Mouse (Mus musculus) heart, embryonic 13.5 days (tissue): ENCODE data around the gene Zfp866. TPM values are rescaled to one million over a fixed set of nuclear protein-coding genes. Genes with fewer than 3 reads are reported as not detected.

Experiments
- ATAC-seq: fragments of 200-750 bp; cut with Nextera tagmentation; 2 replicates; pipeline ENCODE4 v1.8.0; 2017; ENCODE audit warnings: moderate TSS enrichment; ENCODE audit not compliant: insufficient number of reproducible peaks, low FRiP score, low TSS enrichment; ENCODE audit errors: extremely low read depth
- H3K27ac ChIP-seq: fragments of 300-500 bp; sonication (generic); replicated peaks from 2 replicates; pipeline ENCODE4 v1.5.1; 2015; ENCODE audit warnings: moderate library complexity, mild to moderate bottlenecking, inconsistent platforms
- H3K27me3 ChIP-seq: fragments of 300-500 bp; sonication (generic); replicated peaks from 2 replicates; pipeline ENCODE4 v1.6.1; 2015; ENCODE audit warnings: mild to moderate bottlenecking, inconsistent platforms
- H3K36me3 ChIP-seq: fragments of 300-500 bp; sonication (generic); 2 replicates; pipeline ENCODE4 v1.6.1; 2015; ENCODE audit warnings: mild to moderate bottlenecking, inconsistent platforms
- H3K4me1 ChIP-seq: fragments of 300-500 bp; sonication (generic); 2 replicates; pipeline ENCODE4 v1.6.1; 2015; ENCODE audit warnings: inconsistent platforms
- H3K4me2 ChIP-seq: fragments of 300-500 bp; sonication (generic); 2 replicates; pipeline ENCODE4 v1.6.1; 2015; ENCODE audit warnings: inconsistent platforms, mild to moderate bottlenecking, moderate library complexity
- H3K4me3 ChIP-seq: fragments of 300-500 bp; sonication (generic); 2 replicates; pipeline ENCODE4 v1.5.1; 2015; ENCODE audit warnings: moderate library complexity, mild to moderate bottlenecking, inconsistent platforms
- H3K9ac ChIP-seq: fragments of 300-500 bp; sonication (generic); 2 replicates; pipeline ENCODE4 v1.6.1; 2015; ENCODE audit warnings: inconsistent platforms, mild to moderate bottlenecking, moderate library complexity
- H3K9me3 ChIP-seq: fragments of 300-500 bp; sonication (generic); 2 replicates; pipeline ENCODE4 v1.6.1; 2016; ENCODE audit warnings: inconsistent platforms
- WGBS: fragments of 180-500 bp; shearing (Covaris S2); methylation state at CpG from one replicate; pipeline ENCODE4 v1.1.7; 2015; ENCODE audit warnings: mixed read lengths; 5-methylcytosine and 5-hydroxymethylcytosine counted together
- polyA plus RNA-seq: library from polyadenylated mRNA; unstranded; fragments of >200 nt; fragmentation: Nextera tagmentation; extraction: Ambion mirVana; gene quantifications from 2 replicates; pipeline ENCODE4 v1.2.1, GENCODE M21; 2015

Gene Zfp866
- 15.1 and 16.6 TPM in 2 replicates for polyA plus RNA-seq

DNA sequence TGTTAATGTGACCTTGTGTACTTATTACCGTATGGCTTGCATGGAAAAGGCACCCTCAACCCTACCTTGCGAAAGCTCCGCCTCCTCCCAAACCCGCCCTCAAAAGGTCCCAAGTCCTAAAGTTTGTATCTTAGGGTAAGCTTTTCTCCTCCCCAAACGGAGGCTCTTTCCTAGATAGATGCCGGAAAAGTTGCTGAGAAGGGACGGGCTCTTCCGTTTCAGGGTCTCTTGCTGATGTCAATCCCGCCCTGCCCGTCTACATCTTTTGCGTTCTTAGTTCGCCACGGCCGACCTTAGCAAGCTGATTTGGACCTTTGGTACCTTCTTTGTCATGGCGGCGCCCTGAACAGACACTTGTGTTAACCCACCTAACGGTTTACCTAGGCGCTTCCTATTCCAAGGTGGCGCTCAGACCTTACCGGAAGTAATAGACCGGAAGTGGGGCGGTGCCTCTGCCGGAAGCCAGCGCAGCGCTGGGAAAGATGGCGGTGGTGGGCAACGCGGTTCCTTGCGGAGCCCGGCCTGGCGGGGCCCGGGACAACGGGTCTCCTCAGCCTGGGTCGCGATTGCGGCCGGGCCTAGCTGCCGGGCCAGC lies at the start of gene Zfp866, which contains the start of gene Atp13a1:
Zfp866 (minus strand) TSS at position 406 of the 595 bp plus-strand sequence.
Atp13a1 (plus strand) TSS at position 391 of the 595 bp plus-strand sequence.
- no peaks in the 10 kb centered on the region for H3K27me3 ChIP-seq
- H3K9me3 ChIP-seq: no peaks in the 10 kb centered on the region
- H3K4me2 ChIP-seq: peak within 1 kb of the TSS; percentile 88
- H3K36me3 ChIP-seq: peaks cover 28% of the 10 kb centered on the region
- peak within 1 kb of the TSS; percentile 98 for H3K9ac ChIP-seq
- peak within 1 kb of the TSS; percentile 91 for H3K27ac ChIP-seq
- peak; percentile 77; the same call in 1 of the 2 replicates for ATAC-seq
- WGBS: under 1% methylated on average over 38 of the region's 38 CpGs
- H3K4me3 ChIP-seq: peak within 1 kb of the TSS; percentile 100
- peaks cover 25% of the 10 kb centered on the region for H3K4me1 ChIP-seq

DNA sequence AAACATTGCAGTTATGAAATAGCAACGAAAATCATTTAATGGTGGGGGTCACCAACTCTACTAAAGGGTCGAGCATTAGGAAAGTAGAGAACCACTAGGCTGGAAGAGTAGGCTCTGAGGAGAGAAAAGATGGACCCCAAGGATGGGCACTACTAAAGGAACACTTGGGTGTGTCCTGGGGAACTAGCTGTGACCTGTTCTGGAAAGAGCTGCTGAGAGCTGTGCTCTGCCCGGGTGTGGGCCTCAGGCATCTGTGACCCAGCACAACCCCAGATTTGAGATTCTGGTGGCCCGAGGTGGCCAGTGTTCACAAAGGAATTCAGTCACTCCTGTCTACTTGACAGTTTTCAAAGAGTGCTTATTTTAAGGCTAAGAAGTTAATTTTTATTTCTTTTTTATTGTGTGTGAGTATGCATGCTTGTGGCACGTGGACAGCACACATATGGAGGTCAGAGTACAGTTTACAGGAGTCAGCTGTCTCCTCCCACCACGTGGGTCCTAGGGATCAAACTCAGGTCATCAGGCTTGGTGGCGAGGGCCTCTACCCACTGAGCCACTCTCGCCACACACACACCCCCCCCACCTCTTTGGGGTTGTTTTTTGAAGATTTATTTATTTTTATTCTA lies 46.2 kb upstream of the Zfp866 start:
- Histone ChIP-seq H3K27me3 (peaks cover 10% of the 10 kb centered on the region), H3K9me3 (no peaks in the 10 kb centered on the region), H3K4me2 (no peak overlapping the region), H3K9ac (no peak overlapping the region), H3K4me1 (peaks cover 7% of the 10 kb centered on the region), H3K4me3 (no peak overlapping the region), H3K36me3 (no peaks in the 10 kb centered on the region), H3K27ac (no peak overlapping the region)
- WGBS: 60% methylated on average over 8 of the region's 8 CpGs
- no peak for ATAC-seq

DNA sequence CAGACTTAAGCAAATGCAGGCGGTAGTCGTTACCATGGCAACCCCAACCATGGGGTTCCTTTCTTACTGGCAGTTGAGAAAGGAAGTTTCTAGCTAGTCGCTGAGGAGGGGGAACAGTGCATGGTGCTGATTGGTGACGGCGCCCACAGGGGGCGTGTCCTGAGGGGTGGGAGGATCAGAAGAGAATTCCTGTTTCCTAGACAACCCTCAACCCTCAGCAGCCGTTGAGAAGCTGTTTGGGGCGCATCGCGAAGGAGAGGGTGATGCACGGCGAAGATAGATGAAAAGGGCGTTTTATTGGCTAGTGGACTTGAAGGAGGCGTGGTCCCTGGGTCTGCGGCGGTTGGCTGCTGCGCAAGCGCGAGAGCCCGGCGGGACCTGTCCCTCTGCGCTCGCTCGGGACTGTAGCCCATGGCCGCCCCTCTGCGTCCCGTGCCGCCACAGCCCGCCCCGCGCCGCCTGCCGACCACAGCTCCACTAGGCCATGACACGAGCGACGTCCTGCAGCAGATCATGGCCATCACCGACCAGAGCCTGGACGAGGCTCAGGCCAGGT lies 41.4 kb upstream of the Zfp866 start, which contains the start of gene Pbx4:
Pbx4 (plus strand) TSS at position 194 of the 556 bp plus-strand sequence.
- WGBS: under 1% methylated on average over 38 of the region's 38 CpGs
- Histone ChIP-seq H3K9ac (peak within 1 kb of the TSS; percentile 82), H3K4me3 (peak within 1 kb of the TSS; percentile 63), H3K4me2 (peak within 1 kb of the TSS; percentile 92), H3K36me3 (0 out of 2 replicates have a peak, but pooled peaks cover 6% of the 10 kb centered on the region), H3K9me3 (no peaks in the 10 kb centered on the region), H3K4me1 (peaks cover 20% of the 10 kb centered on the region), H3K27ac (0 out of 2 replicates have a peak within 1 kb of the TSS, but pooled peaks have one; percentile 17), H3K27me3 (peaks cover 10% of the 10 kb centered on the region)
- peak; percentile 79 for ATAC-seq

DNA sequence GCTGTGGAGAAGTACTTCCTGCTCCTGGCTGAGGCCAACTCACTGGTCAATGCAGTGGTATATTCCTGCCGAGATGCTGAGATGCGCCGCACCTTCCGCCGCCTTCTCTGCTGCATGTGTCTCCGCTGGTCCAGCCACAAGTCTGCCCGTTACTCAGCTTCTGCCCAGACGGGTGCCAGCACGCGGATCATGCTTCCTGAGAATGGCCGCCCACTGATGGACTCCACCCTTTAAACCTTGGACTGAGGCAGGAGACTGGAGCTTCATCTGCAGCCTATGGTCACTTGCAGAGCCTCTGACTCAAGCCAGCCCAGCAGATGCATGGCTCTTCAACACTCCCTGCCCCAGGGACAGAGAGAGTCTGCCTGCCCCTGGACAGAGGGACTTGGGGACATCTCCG lies 35.4 kb upstream of the Zfp866 start:
- Histone ChIP-seq H3K4me1 (peaks cover 31% of the 10 kb centered on the region), H3K36me3 (peaks cover 19% of the 10 kb centered on the region), H3K4me3 (no peak overlapping the region), H3K27ac (no peak overlapping the region), H3K9me3 (no peaks in the 10 kb centered on the region), H3K4me2 (no peak overlapping the region), H3K9ac (no peak overlapping the region), H3K27me3 (no peaks in the 10 kb centered on the region)
- 85% methylated on average over 12 of the region's 12 CpGs for WGBS
- no peak for ATAC-seq

DNA sequence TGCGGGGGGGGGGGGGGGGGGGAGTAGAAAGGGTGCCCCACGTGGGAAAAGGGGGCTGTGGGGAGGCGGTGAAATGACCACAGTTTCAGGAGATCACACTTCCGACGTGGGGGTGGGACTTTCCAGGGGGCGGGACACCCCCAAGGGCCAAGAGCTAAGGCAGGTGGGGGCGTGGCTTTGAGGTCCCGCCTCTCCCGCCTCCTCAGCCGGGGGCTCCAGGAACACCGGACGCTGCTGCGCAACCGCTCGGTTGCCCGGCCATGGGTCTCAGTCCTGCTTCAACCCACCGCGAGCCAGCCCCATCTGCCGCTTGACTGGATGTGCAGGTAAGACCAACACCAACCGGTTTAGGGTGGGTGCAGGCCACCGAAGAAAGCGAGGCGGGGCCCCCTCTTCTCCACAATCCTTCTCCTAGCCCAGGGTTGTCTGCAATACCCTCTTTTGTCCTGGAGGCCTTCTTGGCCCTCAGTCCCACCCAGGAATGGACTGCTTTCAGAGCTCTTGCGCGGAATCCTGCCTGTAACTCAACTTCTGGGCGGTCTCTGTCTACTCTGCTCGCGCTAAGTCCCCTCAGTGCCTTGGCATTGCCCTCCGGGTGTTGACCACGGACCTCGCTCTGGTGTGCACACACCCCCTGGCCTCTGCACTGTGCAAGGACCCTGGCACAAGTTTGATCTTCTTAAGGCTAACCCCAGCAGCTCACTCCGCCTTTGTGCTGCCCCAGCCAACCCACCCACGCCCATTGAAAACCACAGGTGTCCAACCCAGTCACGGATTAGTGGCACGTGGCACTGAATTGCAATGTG lies 31.6 kb upstream of the Zfp866 start, which contains the start of gene Lpar2:
Lpar2 (plus strand) TSS at position 44 of the 806 bp plus-strand sequence.
- WGBS: 5% methylated on average over 32 of the region's 35 CpGs
- no peaks in the 10 kb centered on the region for H3K9me3 ChIP-seq
- H3K4me1 ChIP-seq: peaks cover 24% of the 10 kb centered on the region
- H3K36me3 ChIP-seq: peaks cover 29% of the 10 kb centered on the region
- ATAC-seq: peak; percentile 64
- peak within 1 kb of the TSS; percentile 59 for H3K27ac ChIP-seq
- H3K9ac ChIP-seq: peak within 1 kb of the TSS; percentile 83
- peak within 1 kb of the TSS; percentile 69 for H3K4me3 ChIP-seq
- H3K4me2 ChIP-seq: peak within 1 kb of the TSS; percentile 88
- H3K27me3 ChIP-seq: no peaks in the 10 kb centered on the region

DNA sequence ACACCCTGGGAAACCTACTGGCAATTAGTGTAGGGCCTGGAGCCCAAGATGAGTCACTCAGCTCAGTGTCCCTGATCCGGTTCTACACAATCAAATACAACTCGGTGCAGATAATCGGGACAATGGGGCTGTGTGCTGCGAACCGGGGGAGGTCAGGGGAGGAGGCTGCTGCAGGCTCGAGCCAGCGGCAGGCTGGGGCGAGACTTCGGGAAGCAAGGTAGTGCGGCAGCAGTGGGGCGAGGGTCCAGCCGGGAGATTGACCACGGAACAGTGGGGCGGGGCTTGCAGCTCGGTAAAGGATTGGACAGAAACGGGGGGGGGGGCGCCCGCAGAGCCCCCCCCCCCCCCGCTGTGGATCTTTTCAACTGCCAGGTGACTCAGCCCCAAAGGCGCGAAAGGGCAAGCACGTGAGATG lies 31.0 kb upstream of the Zfp866 start:
- Histone ChIP-seq H3K9me3 (no peaks in the 10 kb centered on the region), H3K36me3 (peaks cover 35% of the 10 kb centered on the region), H3K9ac (peak overlapping the region; percentile 83), H3K4me2 (peak overlapping the region; percentile 88), H3K27ac (0 out of 2 replicates have a peak overlapping the region, but pooled peaks have one; percentile 20), H3K4me3 (peak overlapping the region; percentile 69), H3K4me1 (peaks cover 18% of the 10 kb centered on the region), H3K27me3 (no peaks in the 10 kb centered on the region)
- ATAC-seq: no peak
- 2% methylated on average over 16 of the region's 22 CpGs for WGBS

DNA sequence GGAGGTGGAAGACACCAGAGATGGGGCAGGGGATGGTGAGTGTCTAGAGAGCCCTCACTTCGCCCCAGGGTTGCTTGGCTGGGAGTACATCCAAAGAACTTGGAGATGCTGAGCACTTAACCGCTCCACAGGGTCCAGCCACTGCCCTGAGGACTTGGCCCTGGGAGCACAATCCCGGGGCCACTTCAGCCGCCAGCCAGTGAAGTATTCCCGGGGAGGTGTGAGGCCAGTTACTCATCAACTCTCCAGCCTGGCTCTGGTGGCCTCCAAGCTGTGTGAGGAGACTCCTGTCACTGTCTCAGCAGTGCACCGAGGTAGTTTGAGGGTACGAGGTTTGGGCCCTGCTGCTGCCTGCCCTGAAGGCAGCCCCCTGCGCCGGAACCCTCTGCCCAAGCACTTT lies 29.5 kb upstream of the Zfp866 start:
- WGBS: 69% methylated on average over 9 of the region's 9 CpGs
- ATAC-seq: no peak

DNA sequence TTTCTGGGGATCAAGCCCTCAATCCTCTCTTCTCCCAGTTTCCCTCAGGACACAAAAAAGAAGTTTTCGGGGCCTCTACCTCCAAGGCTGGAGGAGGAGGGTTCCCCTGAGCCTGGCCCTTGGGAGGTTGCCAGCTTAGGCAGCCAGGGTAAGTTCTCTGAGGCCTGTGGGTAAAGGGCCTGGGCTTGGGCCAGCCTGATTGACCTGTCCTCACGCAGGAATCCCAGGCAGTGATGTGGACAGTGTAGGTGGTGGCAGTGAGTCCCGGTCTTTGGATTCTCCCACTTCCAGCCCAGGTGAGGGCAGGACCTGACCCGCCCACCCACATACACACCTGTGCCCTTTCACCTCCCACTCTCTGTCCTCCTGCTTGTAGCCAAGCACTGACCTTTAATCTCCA lies 24.4 kb upstream of the Zfp866 start:
- Histone ChIP-seq H3K4me3 (no peak overlapping the region), H3K4me1 (0 out of 2 replicates have a peak, but pooled peaks cover 3% of the 10 kb centered on the region), H3K27me3 (no peaks in the 10 kb centered on the region), H3K9ac (no peak overlapping the region), H3K27ac (no peak overlapping the region), H3K9me3 (no peaks in the 10 kb centered on the region), H3K4me2 (no peak overlapping the region), H3K36me3 (peaks cover 86% of the 10 kb centered on the region)
- no peak for ATAC-seq
- 88% methylated on average over 4 of the region's 4 CpGs for WGBS

More for the DNA sequence above, 29.5 kb upstream of the Zfp866 start:
- H3K4me3 ChIP-seq: no peak overlapping the region
- no peak overlapping the region for H3K9ac ChIP-seq
- no peak overlapping the region for H3K27ac ChIP-seq
- no peak overlapping the region for H3K4me2 ChIP-seq
- peaks cover 44% of the 10 kb centered on the region for H3K36me3 ChIP-seq
- H3K27me3 ChIP-seq: no peaks in the 10 kb centered on the region
- H3K9me3 ChIP-seq: no peaks in the 10 kb centered on the region
- peaks cover 21% of the 10 kb centered on the region for H3K4me1 ChIP-seq

DNA sequence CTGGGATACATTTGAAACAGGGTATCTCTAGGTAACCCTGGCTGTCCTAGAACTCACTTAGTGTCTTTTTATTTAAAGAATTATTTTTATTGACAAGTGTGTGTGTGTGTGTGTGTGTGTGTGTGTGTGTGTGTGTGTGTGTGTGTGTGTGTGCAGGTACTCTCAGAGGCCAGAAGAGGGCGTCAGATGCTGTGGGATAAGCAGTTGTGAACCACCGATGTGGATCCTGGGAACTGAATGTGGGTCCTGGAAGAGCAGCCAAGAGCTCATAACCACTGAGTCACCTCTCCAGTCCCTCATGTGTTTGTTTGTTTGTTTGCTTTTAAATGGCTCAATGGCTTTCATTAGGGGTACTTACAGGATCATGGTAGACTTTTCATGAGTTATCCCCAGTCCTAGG lies 23.9 kb upstream of the Zfp866 start:
- WGBS: 81% methylated on average over 2 of the region's 2 CpGs
- Histone ChIP-seq H3K27me3 (no peaks in the 10 kb centered on the region), H3K9ac (no peak overlapping the region), H3K4me2 (no peak overlapping the region), H3K36me3 (peaks cover 90% of the 10 kb centered on the region), H3K4me3 (no peak overlapping the region), H3K9me3 (no peaks in the 10 kb centered on the region), H3K4me1 (0 out of 2 replicates have a peak, but pooled peaks cover 3% of the 10 kb centered on the region), H3K27ac (no peak overlapping the region)
- no peak for ATAC-seq

DNA sequence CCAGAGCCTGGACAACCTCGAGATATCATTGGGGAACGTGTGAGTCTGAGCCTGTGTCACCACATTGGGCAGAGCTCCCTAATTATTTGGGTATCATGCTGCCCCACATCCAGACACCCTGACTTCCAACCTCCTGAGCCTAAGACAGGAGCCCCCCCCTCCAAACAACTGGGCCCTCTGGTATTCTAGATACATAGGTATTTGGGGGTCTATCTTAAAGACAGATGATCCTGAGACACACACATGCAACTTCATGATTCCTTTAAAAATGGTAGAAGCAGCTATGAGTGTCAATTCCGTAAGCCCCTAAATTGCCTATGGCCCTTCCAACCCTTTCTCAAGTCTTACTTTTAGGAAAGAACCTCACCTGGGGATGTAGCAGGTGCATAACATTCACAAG lies 18.8 kb upstream of the Zfp866 start:
- H3K4me2 ChIP-seq: peak overlapping the region; percentile 92; the same call in 1 of the 2 replicates
- peaks cover 80% of the 10 kb centered on the region for H3K36me3 ChIP-seq

More for the DNA sequence above, 18.8 kb upstream of the Zfp866 start:
- ATAC-seq: no peak
- Histone ChIP-seq H3K4me3 (no peak overlapping the region), H3K4me1 (peaks cover 9% of the 10 kb centered on the region), H3K9ac (no peak overlapping the region), H3K9me3 (no peaks in the 10 kb centered on the region), H3K27me3 (no peaks in the 10 kb centered on the region), H3K27ac (no peak overlapping the region)
- WGBS: 47% methylated on average over 3 of the region's 3 CpGs
